Mouse (Mus musculus): ENCODE data around the gene Cep112. TPM values are rescaled to one million over a fixed set of nuclear protein-coding genes. Genes with fewer than 3 reads are reported as not detected.

The Cep112 gene
- polyA plus RNA-seq, 1 experiment: 17.0 TPM

DNA sequence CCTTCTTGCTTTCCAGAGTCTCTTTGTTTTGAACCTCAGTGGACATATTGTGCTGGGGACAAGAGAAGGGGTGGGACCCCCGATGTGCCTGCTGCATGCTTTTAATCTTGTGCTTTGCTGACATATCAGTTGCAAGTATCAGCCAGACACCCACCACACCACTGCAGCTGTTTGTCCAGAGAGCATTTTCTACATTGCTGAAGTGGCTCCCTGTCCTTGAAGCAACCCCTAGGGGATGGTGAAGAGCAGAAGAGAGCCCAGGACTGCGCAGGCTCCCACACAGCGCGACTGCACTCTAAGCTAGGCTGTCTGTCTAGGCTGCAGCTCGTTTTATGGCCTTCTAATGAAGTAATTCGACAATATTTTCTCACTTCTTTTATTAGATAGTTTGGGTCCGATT, 397.3 kb downstream of the Cep112 start:
- H3K9me3 ChIP-seq (replicated peaks; ENCODE audit: control insufficient read depth, insufficient read depth, low read length, poor library complexity, severe bottlenecking): peaks cover 23% of the 10 kb centered on the region
- H3K4me3 ChIP-seq (ENCODE audit: low read depth, low read length): no peak overlapping the region
- H3K9ac ChIP-seq (ENCODE audit: low read depth, poor library complexity, severe bottlenecking): no peak overlapping the region
- H3K36me3 ChIP-seq (ENCODE audit: control insufficient read depth, insufficient read depth, low read length, poor library complexity, severe bottlenecking): no peaks in the 10 kb centered on the region
- H3K27me3 ChIP-seq (ENCODE audit: control insufficient read depth, insufficient read depth, low read length, poor library complexity, severe bottlenecking): no peaks in the 10 kb centered on the region
- no peak for TF ChIP-seq CTCF (IDR thresholded peaks at IDR 0.05; ENCODE audit: low read depth, low read length)
- TF ChIP-seq POLR2A (IDR thresholded peaks at IDR 0.05; ENCODE audit: insufficient read depth, low read length): no peak
- TF ChIP-seq EP300 (IDR thresholded peaks at IDR 0.05; ENCODE audit: insufficient read depth, low read depth, low read length): no peak
- H3K27ac ChIP-seq (ENCODE audit: insufficient read depth, low read length): no peak overlapping the region
- no peaks in the 10 kb centered on the region for H3K4me1 ChIP-seq (ENCODE audit: control insufficient read depth, insufficient read depth, low read length)

DNA sequence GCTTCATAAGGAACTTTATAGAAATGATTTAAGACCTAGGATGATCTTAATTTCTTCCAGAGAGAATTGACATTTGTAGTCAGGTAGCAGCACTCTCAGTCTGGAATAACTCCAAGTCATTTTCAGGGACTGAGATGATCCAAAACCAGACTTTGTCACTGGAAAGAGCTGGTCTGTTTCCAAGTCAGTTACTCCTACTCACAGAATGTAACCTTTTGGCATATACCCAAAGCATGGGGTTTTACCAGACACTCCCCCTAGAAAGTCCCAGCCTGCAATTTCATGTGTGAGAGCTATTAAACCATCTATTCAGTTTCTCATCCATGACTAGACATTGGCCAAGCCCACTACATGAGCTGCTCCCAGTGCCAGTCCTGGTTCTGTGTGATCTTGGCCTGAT, 402.3 kb downstream of the Cep112 start:
- Histone ChIP-seq H3K27ac (ENCODE audit: insufficient read depth, low read length) (no peak overlapping the region), H3K4me3 (ENCODE audit: low read depth, low read length) (no peak overlapping the region), H3K27me3 (ENCODE audit: control insufficient read depth, insufficient read depth, low read length, poor library complexity, severe bottlenecking) (no peaks in the 10 kb centered on the region), H3K9me3 (replicated peaks; ENCODE audit: control insufficient read depth, insufficient read depth, low read length, poor library complexity, severe bottlenecking) (peaks cover 27% of the 10 kb centered on the region), H3K9ac (ENCODE audit: low read depth, poor library complexity, severe bottlenecking) (no peak overlapping the region), H3K36me3 (ENCODE audit: control insufficient read depth, insufficient read depth, low read length, poor library complexity, severe bottlenecking) (no peaks in the 10 kb centered on the region), H3K4me1 (ENCODE audit: control insufficient read depth, insufficient read depth, low read length) (no peaks in the 10 kb centered on the region)
- no peak for TF ChIP-seq EP300 (IDR thresholded peaks at IDR 0.05; ENCODE audit: insufficient read depth, low read depth, low read length)
- no peak for TF ChIP-seq POLR2A (IDR thresholded peaks at IDR 0.05; ENCODE audit: insufficient read depth, low read length)
- no peak for TF ChIP-seq CTCF (IDR thresholded peaks at IDR 0.05; ENCODE audit: low read depth, low read length)

DNA sequence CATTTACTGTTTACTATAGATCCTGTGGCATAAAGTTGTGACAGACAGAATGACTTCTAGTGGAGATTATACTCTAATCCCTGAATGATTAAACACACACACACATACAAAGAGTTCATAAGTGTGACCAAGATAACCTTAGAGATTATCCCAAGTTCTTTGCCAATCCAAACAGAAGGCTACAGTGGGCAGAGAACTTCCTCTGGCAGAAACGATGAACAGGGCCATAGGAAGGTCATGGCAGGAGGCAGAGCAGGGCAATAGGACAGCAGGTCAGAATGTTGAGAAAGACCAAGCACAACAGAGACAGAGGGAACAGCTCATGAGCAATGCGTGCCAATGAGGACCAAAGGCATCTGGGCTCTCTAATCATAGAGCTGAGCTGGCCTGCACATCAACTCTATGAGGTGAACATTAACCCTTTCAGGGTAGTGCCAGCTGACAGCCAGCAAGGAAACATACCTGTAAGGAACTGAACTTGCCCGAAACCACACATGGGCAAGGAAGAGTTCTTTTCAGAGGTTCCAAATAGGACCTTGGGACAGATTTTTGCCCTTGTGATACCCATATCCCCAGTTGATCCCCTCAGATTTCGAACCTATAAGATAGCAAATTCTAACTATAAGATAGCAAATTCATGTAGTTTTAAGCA, 403.5 kb downstream of the Cep112 start:
- H3K27ac ChIP-seq (ENCODE audit: insufficient read depth, low read length): no peak overlapping the region
- no peak overlapping the region for H3K9ac ChIP-seq (ENCODE audit: low read depth, poor library complexity, severe bottlenecking)
- H3K4me3 ChIP-seq (ENCODE audit: low read depth, low read length): no peak overlapping the region
- no peaks in the 10 kb centered on the region for H3K4me1 ChIP-seq (ENCODE audit: control insufficient read depth, insufficient read depth, low read length)
- peaks cover 24% of the 10 kb centered on the region for H3K9me3 ChIP-seq (replicated peaks; ENCODE audit: control insufficient read depth, insufficient read depth, low read length, poor library complexity, severe bottlenecking)
- TF ChIP-seq EP300 (IDR thresholded peaks at IDR 0.05; ENCODE audit: insufficient read depth, low read depth, low read length) (no peak), CTCF (IDR thresholded peaks at IDR 0.05; ENCODE audit: low read depth, low read length) (no peak)
- H3K36me3 ChIP-seq (ENCODE audit: control insufficient read depth, insufficient read depth, low read length, poor library complexity, severe bottlenecking): no peaks in the 10 kb centered on the region
- no peaks in the 10 kb centered on the region for H3K27me3 ChIP-seq (ENCODE audit: control insufficient read depth, insufficient read depth, low read length, poor library complexity, severe bottlenecking)

DNA sequence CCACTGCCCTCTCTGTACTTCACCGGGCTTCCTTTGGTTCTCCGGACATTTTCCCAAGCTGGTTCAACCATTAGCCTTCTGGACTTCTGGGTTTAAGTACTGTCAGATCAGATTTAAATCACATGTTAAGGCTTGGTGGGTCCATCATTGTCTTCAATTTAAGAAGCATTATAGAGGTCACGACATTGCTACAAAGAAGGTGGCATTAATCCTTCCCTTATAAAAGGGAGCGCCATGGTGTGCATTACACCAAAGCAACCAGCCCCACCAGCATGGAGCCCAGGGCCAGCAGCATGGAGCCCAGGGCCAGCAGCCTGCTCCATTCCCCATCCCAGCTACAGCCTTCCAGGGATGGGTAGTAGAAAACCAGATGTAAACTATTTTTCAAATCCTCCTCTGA, 411.7 kb downstream of the Cep112 start:
- Histone ChIP-seq H3K36me3 (ENCODE audit: control insufficient read depth, insufficient read depth, low read length, poor library complexity, severe bottlenecking) (no peaks in the 10 kb centered on the region), H3K9ac (ENCODE audit: low read depth, poor library complexity, severe bottlenecking) (no peak overlapping the region), H3K4me1 (ENCODE audit: control insufficient read depth, insufficient read depth, low read length) (no peaks in the 10 kb centered on the region), H3K27me3 (ENCODE audit: control insufficient read depth, insufficient read depth, low read length, poor library complexity, severe bottlenecking) (no peaks in the 10 kb centered on the region), H3K4me3 (ENCODE audit: low read depth, low read length) (no peak overlapping the region), H3K9me3 (replicated peaks; ENCODE audit: control insufficient read depth, insufficient read depth, low read length, poor library complexity, severe bottlenecking) (no peaks in the 10 kb centered on the region), H3K27ac (ENCODE audit: insufficient read depth, low read length) (no peak overlapping the region)
- TF ChIP-seq CTCF (IDR thresholded peaks at IDR 0.05; ENCODE audit: low read depth, low read length) (no peak), POLR2A (IDR thresholded peaks at IDR 0.05; ENCODE audit: insufficient read depth, low read length) (no peak), EP300 (IDR thresholded peaks at IDR 0.05; ENCODE audit: insufficient read depth, low read depth, low read length) (no peak)

DNA sequence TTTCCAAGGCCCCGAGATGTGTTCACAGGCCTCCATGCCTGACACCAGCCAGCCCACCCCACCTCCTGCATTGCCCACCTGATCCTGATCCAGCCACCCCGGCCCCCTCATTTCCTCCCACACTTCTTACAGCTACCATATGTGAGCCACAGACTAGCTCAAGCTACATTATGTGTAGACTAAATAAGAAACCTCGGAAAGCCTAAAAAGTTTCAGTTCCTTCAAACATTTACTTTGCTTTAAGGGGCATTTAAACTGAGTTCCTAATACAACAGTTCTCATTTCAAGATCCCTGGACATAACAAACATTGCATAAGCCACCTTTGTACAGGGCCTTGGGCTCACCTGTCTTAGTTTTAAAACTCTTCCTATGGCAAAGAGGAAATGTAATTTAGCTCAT, 415.2 kb downstream of the Cep112 start:
- Histone ChIP-seq H3K27ac (ENCODE audit: insufficient read depth, low read length) (no peak overlapping the region), H3K36me3 (ENCODE audit: control insufficient read depth, insufficient read depth, low read length, poor library complexity, severe bottlenecking) (no peaks in the 10 kb centered on the region), H3K4me3 (ENCODE audit: low read depth, low read length) (no peak overlapping the region), H3K9me3 (replicated peaks; ENCODE audit: control insufficient read depth, insufficient read depth, low read length, poor library complexity, severe bottlenecking) (no peaks in the 10 kb centered on the region), H3K27me3 (ENCODE audit: control insufficient read depth, insufficient read depth, low read length, poor library complexity, severe bottlenecking) (no peaks in the 10 kb centered on the region), H3K9ac (ENCODE audit: low read depth, poor library complexity, severe bottlenecking) (no peak overlapping the region), H3K4me1 (ENCODE audit: control insufficient read depth, insufficient read depth, low read length) (no peaks in the 10 kb centered on the region)
- TF ChIP-seq EP300 (IDR thresholded peaks at IDR 0.05; ENCODE audit: insufficient read depth, low read depth, low read length) (no peak), POLR2A (IDR thresholded peaks at IDR 0.05; ENCODE audit: insufficient read depth, low read length) (no peak), CTCF (IDR thresholded peaks at IDR 0.05; ENCODE audit: low read depth, low read length) (no peak)

DNA sequence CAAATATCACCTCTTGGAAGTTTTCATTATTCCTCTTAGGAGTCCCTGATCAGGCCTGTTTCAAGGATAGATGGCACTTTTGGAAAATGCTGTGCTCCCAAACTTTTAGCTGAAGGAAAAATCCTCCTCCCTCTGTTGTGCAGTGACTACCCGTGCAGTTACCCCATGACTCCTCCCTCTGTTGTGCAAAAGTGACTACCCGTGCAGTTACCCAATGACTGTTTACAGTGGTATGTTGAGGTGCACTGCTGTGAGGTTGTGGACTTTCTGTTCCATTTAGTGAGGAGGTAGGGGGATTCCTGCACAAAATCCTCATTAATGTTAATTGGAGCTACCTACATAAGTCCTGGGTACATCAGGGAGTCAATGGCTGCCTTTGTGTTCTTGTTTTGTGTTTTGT, 417.8 kb downstream of the Cep112 start:
- TF ChIP-seq CTCF (IDR thresholded peaks at IDR 0.05; ENCODE audit: low read depth, low read length) (no peak), EP300 (IDR thresholded peaks at IDR 0.05; ENCODE audit: insufficient read depth, low read depth, low read length) (no peak), POLR2A (IDR thresholded peaks at IDR 0.05; ENCODE audit: insufficient read depth, low read length) (no peak)
- Histone ChIP-seq H3K27me3 (ENCODE audit: control insufficient read depth, insufficient read depth, low read length, poor library complexity, severe bottlenecking) (no peaks in the 10 kb centered on the region), H3K36me3 (ENCODE audit: control insufficient read depth, insufficient read depth, low read length, poor library complexity, severe bottlenecking) (no peaks in the 10 kb centered on the region)

More for the DNA sequence above, 417.8 kb downstream of the Cep112 start:
- Histone ChIP-seq H3K9me3 (replicated peaks; ENCODE audit: control insufficient read depth, insufficient read depth, low read length, poor library complexity, severe bottlenecking) (no peaks in the 10 kb centered on the region), H3K4me1 (ENCODE audit: control insufficient read depth, insufficient read depth, low read length) (no peaks in the 10 kb centered on the region), H3K9ac (ENCODE audit: low read depth, poor library complexity, severe bottlenecking) (no peak overlapping the region), H3K27ac (ENCODE audit: insufficient read depth, low read length) (no peak overlapping the region), H3K4me3 (ENCODE audit: low read depth, low read length) (no peak overlapping the region)

Measured in ES-Bruce4 (cell line).